Mouse (Mus musculus): ENCODE results near the gene Prss34. TPM values are rescaled to one million over a fixed set of nuclear protein-coding genes. Genes with fewer than 3 reads are reported as not detected.

Prss34 gene
- polyA plus RNA-seq, 1 experiment from 2014 or later: 0.33 TPM

DNA sequence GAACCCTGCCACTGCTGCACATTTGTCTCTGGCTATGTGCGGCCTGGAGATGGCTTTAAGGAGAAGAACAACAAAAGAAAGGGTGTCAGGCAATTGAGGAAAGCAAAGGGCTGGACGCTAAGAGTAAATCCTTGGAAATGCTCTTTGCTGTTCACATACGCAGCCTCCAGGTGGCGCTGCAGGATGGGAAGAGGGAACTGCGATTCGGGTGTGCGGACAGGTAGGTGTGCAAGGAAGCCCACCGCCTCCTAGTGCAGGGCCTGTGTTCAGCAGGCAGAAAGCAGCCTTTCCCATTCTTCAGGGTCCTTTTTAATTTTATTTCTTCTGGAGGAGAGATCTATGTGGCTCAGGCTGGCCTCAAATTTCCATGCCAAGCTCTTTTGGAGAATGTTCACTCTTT lies 35.7 kb downstream of the Prss34 start:
- ATAC-seq (ENCODE audit: insufficient number of reproducible peaks, insufficient read depth, low FRiP score, low read depth): no peak
- Histone ChIP-seq H3K4me2 (replicated peaks; ENCODE audit: low read depth, low read length) (no peak overlapping the region), H3K4me3 (ENCODE audit: low read depth, low read length) (no peak overlapping the region), H3K36me3 (ENCODE audit: control insufficient read depth, insufficient read depth, low read length) (no peaks in the 10 kb centered on the region), H3K27ac (ENCODE audit: low read length) (no peak overlapping the region), H3K27me3 (ENCODE audit: control insufficient read depth, insufficient read depth, low read length) (no peaks in the 10 kb centered on the region), H3K9me3 (ENCODE audit: control insufficient read depth, low read depth, low read length) (no peaks in the 10 kb centered on the region), H3K9ac (replicated peaks; ENCODE audit: low read depth, low read length) (no peak overlapping the region), H3K4me1 (ENCODE audit: control insufficient read depth, insufficient read depth, low read length) (no peaks in the 10 kb centered on the region)
- WGBS: 2% methylated on average over 8 of the region's 8 CpGs

DNA sequence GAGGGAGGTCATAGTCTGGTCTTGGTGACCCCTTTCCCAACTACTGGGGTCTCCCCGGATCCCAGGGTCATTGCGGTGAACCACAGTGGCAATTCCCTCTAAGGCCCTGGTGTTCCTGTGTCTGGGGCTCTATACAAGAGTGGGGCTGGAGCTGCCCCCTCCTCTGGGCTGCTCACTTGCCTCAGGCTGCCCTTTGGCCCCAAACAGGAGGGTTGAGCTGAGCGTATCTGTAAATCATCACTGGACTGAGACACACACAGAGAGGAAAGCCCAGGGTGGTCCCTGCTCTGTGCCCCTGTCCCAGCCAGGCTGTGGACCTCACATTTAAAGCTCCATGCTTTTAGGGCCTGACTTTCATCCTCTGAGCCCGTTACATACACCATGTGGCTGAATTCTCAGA lies 40.0 kb downstream of the Prss34 start:
- no peak overlapping the region for H3K9ac ChIP-seq (replicated peaks; ENCODE audit: low read depth, low read length)
- no peak overlapping the region for H3K4me2 ChIP-seq (replicated peaks; ENCODE audit: low read depth, low read length)
- H3K4me3 ChIP-seq (ENCODE audit: low read depth, low read length): no peak overlapping the region
- no peaks in the 10 kb centered on the region for H3K9me3 ChIP-seq (ENCODE audit: control insufficient read depth, low read depth, low read length)
- 72% methylated on average over 4 of the region's 4 CpGs for WGBS
- no peak for ATAC-seq (ENCODE audit: insufficient number of reproducible peaks, insufficient read depth, low FRiP score, low read depth)
- H3K36me3 ChIP-seq (ENCODE audit: control insufficient read depth, insufficient read depth, low read length): no peaks in the 10 kb centered on the region
- H3K27ac ChIP-seq (ENCODE audit: low read length): no peak overlapping the region
- no peaks in the 10 kb centered on the region for H3K4me1 ChIP-seq (ENCODE audit: control insufficient read depth, insufficient read depth, low read length)
- no peaks in the 10 kb centered on the region for H3K27me3 ChIP-seq (ENCODE audit: control insufficient read depth, insufficient read depth, low read length)

GRCm38 (mm10) chr17:25340003-25340402 lies 41.8 kb downstream of the Prss34 start:
- no peak for ATAC-seq (ENCODE audit: insufficient number of reproducible peaks, insufficient read depth, low FRiP score, low read depth)
- no peak overlapping the region for H3K4me2 ChIP-seq (replicated peaks; ENCODE audit: low read depth, low read length)
- no peak overlapping the region for H3K27ac ChIP-seq (ENCODE audit: low read length)
- H3K36me3 ChIP-seq (ENCODE audit: control insufficient read depth, insufficient read depth, low read length): no peaks in the 10 kb centered on the region
- WGBS: 83% methylated on average over 6 of the region's 6 CpGs
- H3K4me3 ChIP-seq (ENCODE audit: low read depth, low read length): no peak overlapping the region
- no peaks in the 10 kb centered on the region for H3K27me3 ChIP-seq (ENCODE audit: control insufficient read depth, insufficient read depth, low read length)
- no peak overlapping the region for H3K9ac ChIP-seq (replicated peaks; ENCODE audit: low read depth, low read length)
- H3K9me3 ChIP-seq (ENCODE audit: control insufficient read depth, low read depth, low read length): no peaks in the 10 kb centered on the region
- no peaks in the 10 kb centered on the region for H3K4me1 ChIP-seq (ENCODE audit: control insufficient read depth, insufficient read depth, low read length)

- H3K27ac ChIP-seq (ENCODE audit: low read length): no peak overlapping the region
- no peak for ATAC-seq (ENCODE audit: insufficient number of reproducible peaks, insufficient read depth, low FRiP score, low read depth)
- 40% methylated on average over 3 of the region's 3 CpGs for WGBS
Measured at GRCm38 (mm10) chr17:25341490-25341889, 43.3 kb downstream of the Prss34 start.

DNA sequence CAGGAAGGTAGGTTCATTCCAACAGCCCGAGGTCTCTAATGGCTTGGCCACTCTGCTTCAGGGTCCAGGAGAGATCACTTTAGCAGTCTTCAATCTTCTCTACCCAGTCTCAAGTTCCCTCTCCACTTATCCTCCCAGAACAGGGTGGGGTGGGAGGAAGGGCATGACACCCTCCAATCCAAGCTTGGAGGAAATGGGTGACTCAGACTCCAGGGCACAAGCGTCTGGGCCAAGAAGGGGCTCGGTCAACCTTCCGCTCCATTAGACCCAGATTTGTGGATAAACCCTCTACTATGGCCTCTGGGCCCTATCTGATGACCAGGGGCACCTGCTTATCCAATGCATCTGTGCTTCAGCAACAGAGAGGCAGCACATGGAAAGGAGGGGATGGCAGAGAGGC lies 47.3 kb downstream of the Prss34 start, which contains the start of gene Tpsab1:
Gene Tpsab1, minus strand, starts transcription at position 101 of the 400 bp plus-strand sequence.
- no peak for ATAC-seq (ENCODE audit: insufficient number of reproducible peaks, insufficient read depth, low FRiP score, low read depth)
- WGBS: 92% methylated on average over 4 of the region's 4 CpGs
- no peak within 1 kb of the TSS for H3K4me2 ChIP-seq (replicated peaks; ENCODE audit: low read depth, low read length)
- H3K27ac ChIP-seq (ENCODE audit: low read length): no peak within 1 kb of the TSS
- H3K4me3 ChIP-seq (ENCODE audit: low read depth, low read length): no peak within 1 kb of the TSS
- no peaks in the 10 kb centered on the region for H3K4me1 ChIP-seq (ENCODE audit: control insufficient read depth, insufficient read depth, low read length)
- no peak within 1 kb of the TSS for H3K9ac ChIP-seq (replicated peaks; ENCODE audit: low read depth, low read length)
- no peaks in the 10 kb centered on the region for H3K27me3 ChIP-seq (ENCODE audit: control insufficient read depth, insufficient read depth, low read length)
- no peaks in the 10 kb centered on the region for H3K9me3 ChIP-seq (ENCODE audit: control insufficient read depth, low read depth, low read length)
- H3K36me3 ChIP-seq (ENCODE audit: control insufficient read depth, insufficient read depth, low read length): no peaks in the 10 kb centered on the region

More at GRCm38 (mm10) chr17:25341490-25341889, 43.3 kb downstream of the Prss34 start:
- H3K4me1 ChIP-seq (ENCODE audit: control insufficient read depth, insufficient read depth, low read length): no peaks in the 10 kb centered on the region
- H3K4me2 ChIP-seq (replicated peaks; ENCODE audit: low read depth, low read length): no peak overlapping the region
- H3K27me3 ChIP-seq (ENCODE audit: control insufficient read depth, insufficient read depth, low read length): no peaks in the 10 kb centered on the region
- no peak overlapping the region for H3K4me3 ChIP-seq (ENCODE audit: low read depth, low read length)
- no peaks in the 10 kb centered on the region for H3K36me3 ChIP-seq (ENCODE audit: control insufficient read depth, insufficient read depth, low read length)
- no peak overlapping the region for H3K9ac ChIP-seq (replicated peaks; ENCODE audit: low read depth, low read length)
- no peaks in the 10 kb centered on the region for H3K9me3 ChIP-seq (ENCODE audit: control insufficient read depth, low read depth, low read length)

Other genes starting within 250 kb of the Prss34 start
- gene Tmem204, start 214.8 kb upstream of the Prss34 start, polyA plus RNA-seq (2014; fragmentation: Nextera tagmentation; extraction: Ambion mirVana): 21.6 TPM in 2 replicates
- gene Telo2, start 182.4 kb upstream of the Prss34 start, polyA plus RNA-seq (2014; fragmentation: Nextera tagmentation; extraction: Ambion mirVana): 38.2 and 40.5 TPM in 2 replicates
- gene Ptx4, start 177.6 kb upstream of the Prss34 start, polyA plus RNA-seq (2014; fragmentation: Nextera tagmentation; extraction: Ambion mirVana): 0.16 and 0.28 TPM in 2 replicates
- gene Clcn7, start 165.0 kb upstream of the Prss34 start, polyA plus RNA-seq (2014; fragmentation: Nextera tagmentation; extraction: Ambion mirVana): 19.7 and 20.4 TPM in 2 replicates
- gene Ccdc154, start 135.9 kb upstream of the Prss34 start, polyA plus RNA-seq (2014; fragmentation: Nextera tagmentation; extraction: Ambion mirVana): 0.41 and 0.43 TPM in 2 replicates
- gene Gm38655, start 122.9 kb upstream of the Prss34 start, polyA plus RNA-seq (2014; fragmentation: Nextera tagmentation; extraction: Ambion mirVana): 3.3 and 4.2 TPM in 2 replicates
- gene BC003965, start 113.8 kb upstream of the Prss34 start, polyA plus RNA-seq (2014; fragmentation: Nextera tagmentation; extraction: Ambion mirVana): 31.5 and 32.4 TPM in 2 replicates
- 5.7 and 6.8 TPM in 2 replicates for gene Unkl, start 110.0 kb upstream of the Prss34 start, polyA plus RNA-seq (2014; fragmentation: Nextera tagmentation; extraction: Ambion mirVana)
- gene Gnptg, start 58.3 kb upstream of the Prss34 start, polyA plus RNA-seq (2014; fragmentation: Nextera tagmentation; extraction: Ambion mirVana): 44.3 and 44.4 TPM in 2 replicates
- gene Tsr3, start 58.2 kb upstream of the Prss34 start, polyA plus RNA-seq (2014; fragmentation: Nextera tagmentation; extraction: Ambion mirVana): 41.1 and 42.4 TPM in 2 replicates
- 2.3 and 3.9 TPM in 2 replicates for gene Baiap3, start 42.0 kb upstream of the Prss34 start, polyA plus RNA-seq (2014; fragmentation: Nextera tagmentation; extraction: Ambion mirVana)
- 592 and 600 TPM in 2 replicates for gene Ube2i, start 23.8 kb upstream of the Prss34 start, polyA plus RNA-seq (2014; fragmentation: Nextera tagmentation; extraction: Ambion mirVana)
- not detected in 2 replicates for gene Prss28, start 10.3 kb downstream of the Prss34 start, polyA plus RNA-seq (2014; fragmentation: Nextera tagmentation; extraction: Ambion mirVana)
- not detected in 2 replicates for gene Prss29, start 20.3 kb downstream of the Prss34 start, polyA plus RNA-seq (2014; fragmentation: Nextera tagmentation; extraction: Ambion mirVana)
- not detected in 2 replicates for gene Tpsab1, start 47.2 kb downstream of the Prss34 start, polyA plus RNA-seq (2014; fragmentation: Nextera tagmentation; extraction: Ambion mirVana)
- gene Tpsb2, start 67.9 kb downstream of the Prss34 start, polyA plus RNA-seq (2014; fragmentation: Nextera tagmentation; extraction: Ambion mirVana): 1.3 and 1.4 TPM in 2 replicates
- 0.69 and 0.98 TPM in 2 replicates for gene Tpsg1, start 70.9 kb downstream of the Prss34 start, polyA plus RNA-seq (2014; fragmentation: Nextera tagmentation; extraction: Ambion mirVana)
- 6.1 and 6.6 TPM in 2 replicates for gene Cacna1h, start 135.4 kb downstream of the Prss34 start, polyA plus RNA-seq (2014; fragmentation: Nextera tagmentation; extraction: Ambion mirVana)
- not detected in 2 replicates for gene Tekt4, start 156.2 kb downstream of the Prss34 start, polyA plus RNA-seq (2014; fragmentation: Nextera tagmentation; extraction: Ambion mirVana)
- 0.25 TPM in 1 of 2 replicates, not detected in the other for gene Sstr5, start 198.9 kb downstream of the Prss34 start, polyA plus RNA-seq (2014; fragmentation: Nextera tagmentation; extraction: Ambion mirVana)